Mouse (Mus musculus): ENCODE results near the gene Ehd1.
A peak's percentile ranks its signal among the peaks of the same experiment; 100 is the strongest.

Gene Ehd1

DNA sequence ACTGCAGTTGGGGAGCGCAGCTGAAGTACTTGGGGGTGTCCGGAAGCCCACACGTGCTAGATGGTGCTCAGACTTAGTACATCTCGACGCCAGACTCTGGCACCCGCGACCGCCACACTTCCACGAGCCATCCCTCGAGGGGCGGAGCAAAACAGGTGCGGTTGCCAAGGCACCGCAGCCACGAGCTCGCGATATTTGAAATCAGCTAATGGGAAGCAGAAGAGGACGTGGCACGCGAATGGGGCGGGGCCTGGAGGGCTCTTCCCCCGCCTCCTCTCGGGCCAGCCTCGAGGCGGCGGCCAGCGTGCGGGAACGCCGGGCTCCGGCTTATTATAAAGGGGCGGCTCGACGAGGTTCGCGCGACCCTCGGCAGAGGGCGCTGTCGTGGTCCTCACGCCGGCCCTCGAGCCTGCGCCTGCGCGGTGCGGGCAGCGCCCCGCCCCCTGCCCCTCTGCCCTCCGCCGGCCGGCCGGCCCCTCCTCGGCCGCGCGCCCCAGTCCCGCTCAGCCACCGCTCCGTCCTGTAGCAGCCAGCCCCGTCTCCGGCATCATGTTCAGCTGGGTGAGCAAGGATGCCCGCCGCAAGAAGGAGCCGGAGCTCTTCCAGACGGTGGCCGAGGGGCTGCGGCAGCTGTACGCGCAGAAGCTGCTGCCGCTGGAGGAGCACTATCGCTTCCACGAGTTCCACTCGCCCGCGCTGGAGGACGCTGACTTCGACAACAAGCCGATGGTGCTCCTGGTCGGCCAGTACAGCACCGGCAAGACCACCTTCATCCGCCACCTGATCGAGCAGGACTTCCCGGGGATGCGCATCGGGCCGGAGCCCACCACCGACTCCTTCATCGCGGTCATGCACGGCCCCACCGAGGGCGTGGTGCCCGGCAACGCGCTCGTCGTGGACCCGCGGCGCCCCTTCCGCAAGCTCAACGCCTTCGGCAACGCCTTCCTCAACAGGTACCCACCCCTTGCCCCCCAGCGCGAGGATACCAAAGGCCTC is at the start of gene Ehd1:
Gene Ehd1 (plus strand): TSS at position 300 of the 996 bp plus-strand sequence.
- peak; percentile 95 for DNase-seq (ENCODE audit: low read depth, low spot score)

- DNase-seq (ENCODE audit: low read depth, low spot score) = no peak
Measured at GRCm38 (mm10) chr19:6226763-6227162, 49.8 kb upstream of the Ehd1 start.

DNA sequence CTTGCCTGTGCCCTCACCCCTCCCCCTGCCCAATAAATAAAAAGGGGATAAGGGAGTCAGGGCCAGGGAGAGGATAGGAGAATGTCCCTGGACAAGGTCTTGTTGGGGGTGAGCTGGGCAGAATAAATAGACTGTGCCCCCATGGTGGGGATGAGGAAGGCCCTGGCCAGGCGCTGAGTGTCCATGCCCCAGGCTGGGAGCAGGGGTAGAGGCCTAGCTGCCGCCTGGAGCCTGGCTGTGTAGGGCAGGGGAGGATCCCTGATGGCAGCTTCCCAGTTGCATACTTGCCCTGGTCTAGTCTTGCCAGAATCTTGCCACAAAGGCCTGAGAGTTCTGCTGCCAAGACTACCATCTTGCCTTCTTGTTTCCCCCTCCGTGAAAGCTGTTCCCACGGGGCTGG is 48.7 kb upstream of the Ehd1 start:
- no peak for DNase-seq (ENCODE audit: low read depth, low spot score)

DNA sequence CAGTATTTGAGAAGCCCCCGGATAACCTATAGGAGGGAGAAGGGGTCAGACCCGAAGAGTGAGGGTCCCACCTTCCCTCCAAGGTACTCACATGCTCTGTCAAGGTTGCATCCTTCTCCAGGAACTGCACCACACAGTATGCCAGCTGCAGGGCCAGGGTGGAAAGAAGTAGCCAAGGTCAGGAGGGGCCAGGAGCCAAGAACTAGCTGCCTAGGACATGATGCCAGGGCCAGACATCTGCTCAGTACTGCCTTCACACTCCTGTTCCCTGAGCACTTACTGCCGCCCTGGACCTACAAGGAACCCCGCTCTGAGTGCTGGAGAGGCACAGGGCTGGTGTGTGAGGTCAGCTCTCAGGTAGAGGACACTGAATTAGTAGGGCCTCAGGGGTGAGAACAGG is 46.1 kb upstream of the Ehd1 start:
- DNase-seq (ENCODE audit: low read depth, low spot score) = no peak

GRCm38 (mm10) chr19:6231036-6231435 is 45.5 kb upstream of the Ehd1 start:
- DNase-seq (ENCODE audit: low read depth, low spot score) = no peak

DNA sequence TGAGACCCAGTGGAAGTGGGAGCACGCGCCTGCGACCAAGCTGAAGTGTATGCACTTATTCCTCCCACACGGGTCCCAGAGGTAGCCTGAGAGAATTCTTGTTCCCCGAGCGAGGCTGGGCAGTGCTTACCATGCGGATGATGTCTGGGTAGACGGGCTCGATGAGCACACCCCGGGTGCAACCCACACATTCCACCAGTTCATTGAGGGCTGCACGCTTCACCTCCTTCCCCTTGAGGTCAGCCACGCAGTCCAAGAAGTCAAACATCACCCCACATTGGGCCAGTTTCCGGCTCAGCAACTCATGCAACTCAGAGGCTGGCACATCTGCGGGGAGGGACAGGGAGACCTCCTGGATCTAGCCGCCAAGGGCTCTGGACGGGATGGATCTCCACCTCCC is 42.9 kb upstream of the Ehd1 start:
- DNase-seq (ENCODE audit: low read depth, low spot score) = no peak

DNA sequence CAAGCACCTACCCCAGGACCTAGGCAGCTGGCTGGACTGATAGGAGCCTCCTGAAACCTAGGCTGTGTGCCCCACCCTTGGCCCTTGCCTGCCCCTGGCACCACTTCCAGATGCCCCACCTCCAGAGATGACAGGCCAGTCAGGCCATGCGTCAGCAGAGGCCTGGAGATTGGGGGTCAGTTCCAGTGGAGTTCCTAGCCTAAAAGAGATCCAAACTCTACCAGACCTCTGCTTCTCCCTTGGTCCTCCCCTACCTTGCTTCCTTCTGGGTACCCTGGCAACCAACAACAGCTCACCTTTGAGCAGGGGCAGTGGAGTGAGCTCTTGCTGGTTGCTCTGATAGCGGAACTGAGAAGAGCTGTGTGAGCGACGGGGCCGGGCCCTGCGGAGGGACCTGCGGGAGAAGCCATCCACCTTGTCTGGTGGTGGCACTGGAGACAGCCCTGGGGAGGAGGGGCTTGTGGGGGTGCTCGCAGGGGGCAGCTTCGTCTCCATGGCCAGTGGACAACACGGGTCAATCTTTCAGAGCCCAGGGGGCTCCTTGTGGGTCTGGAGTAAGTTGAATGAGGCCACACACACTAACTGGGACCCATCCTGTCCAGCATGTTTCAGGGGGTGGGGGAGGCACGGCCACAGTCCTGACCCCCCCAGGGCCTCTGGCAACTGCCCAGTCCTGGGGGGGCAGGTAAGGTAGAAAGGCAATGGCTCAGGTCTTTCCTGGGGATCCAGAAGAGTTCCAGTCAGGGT is 42.0 kb upstream of the Ehd1 start:
- no peak for DNase-seq (ENCODE audit: low read depth, low spot score)

DNA sequence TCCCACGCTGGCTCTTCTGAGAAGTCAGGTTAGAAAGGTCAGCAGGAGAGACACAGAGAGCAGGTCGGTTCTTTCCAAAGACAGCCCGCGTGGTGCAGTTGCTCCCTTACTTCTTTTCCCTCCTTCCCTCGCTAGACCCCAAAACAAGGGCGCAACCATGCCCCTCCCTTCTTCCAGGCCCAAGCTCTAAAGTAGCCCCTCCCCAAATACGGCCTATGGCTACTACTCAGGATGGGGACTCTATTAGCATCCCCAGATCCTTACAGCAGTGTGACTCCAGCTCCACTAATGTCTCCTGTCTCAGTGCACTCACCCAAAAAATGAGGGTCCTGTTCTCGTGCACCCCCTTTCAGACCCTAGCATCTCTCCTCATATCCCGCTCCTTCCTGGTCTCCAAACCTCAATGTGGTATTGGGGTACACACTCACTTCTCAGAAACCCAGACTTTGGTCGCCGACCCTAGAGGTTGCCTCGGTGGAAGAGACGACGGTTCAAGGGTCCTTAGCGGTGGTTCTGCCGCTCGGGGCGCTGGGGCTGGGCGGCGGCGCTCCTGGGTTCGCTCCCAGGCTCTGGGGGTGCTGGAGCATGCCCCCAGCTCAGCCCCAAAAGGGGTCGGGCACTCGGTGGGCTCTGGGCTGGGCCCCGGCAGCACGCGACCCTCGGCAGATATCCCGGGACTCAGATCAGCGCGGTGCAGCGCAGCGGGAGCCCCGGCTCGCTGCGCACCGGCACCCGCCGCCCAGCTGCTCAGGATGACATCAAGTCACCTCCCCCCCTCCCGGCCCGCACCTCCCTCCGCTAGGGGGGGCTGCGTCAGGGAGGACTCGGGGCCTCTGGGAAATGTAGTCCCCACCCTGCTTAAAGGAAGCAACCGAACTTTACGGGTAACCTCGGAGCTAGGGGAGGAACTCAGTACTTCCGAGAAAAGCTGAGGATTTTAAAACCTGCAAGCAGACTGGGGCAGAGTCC is 41.2 kb upstream of the Ehd1 start, which contains the start of gene Ppp2r5b:
Gene Ppp2r5b (minus strand): TSS at position 789 of the 969 bp plus-strand sequence.
- DNase-seq (ENCODE audit: low read depth, low spot score) = peak; percentile 65

- no peak for DNase-seq (ENCODE audit: low read depth, low spot score)
Measured at GRCm38 (mm10) chr19:6236053-6236441, 40.5 kb upstream of the Ehd1 start.

- DNase-seq (ENCODE audit: low read depth, low spot score) = no peak
Measured at GRCm38 (mm10) chr19:6236842-6237241, 39.7 kb upstream of the Ehd1 start.

GRCm38 (mm10) chr19:6238740-6239139 is 37.8 kb upstream of the Ehd1 start:
- DNase-seq (ENCODE audit: low read depth, low spot score) = no peak

DNA sequence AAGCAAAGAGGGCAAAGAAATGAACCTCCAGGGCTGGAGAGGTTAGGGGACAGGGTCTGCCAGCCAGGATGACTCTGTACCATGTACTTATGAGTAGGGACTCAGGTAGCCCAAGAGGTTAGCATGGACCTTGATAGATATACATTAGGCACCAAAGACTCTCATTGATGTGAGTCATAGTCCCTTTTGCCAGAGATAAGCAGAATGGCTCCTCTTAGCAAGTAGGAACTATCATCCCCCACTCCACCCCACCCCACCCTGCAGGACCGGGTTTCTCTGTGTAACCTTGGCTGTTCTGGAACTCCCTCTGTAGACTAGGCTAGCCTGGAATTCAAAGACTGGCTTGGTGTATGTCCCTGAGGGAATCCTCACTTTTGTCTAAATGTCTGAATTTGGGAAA is 36.4 kb upstream of the Ehd1 start:
- no peak for DNase-seq (ENCODE audit: low read depth, low spot score)

- no peak for DNase-seq (ENCODE audit: low read depth, low spot score)
Measured at GRCm38 (mm10) chr19:6240725-6241124, 35.8 kb upstream of the Ehd1 start.

- DNase-seq (ENCODE audit: low read depth, low spot score) = peak; percentile 96
Measured at GRCm38 (mm10) chr19:6241274-6242107, 35.0 kb upstream of the Ehd1 start, which contains the start of gene Atg2a. TSS of gene Atg2a (plus strand) at chr19:6241668.

GRCm38 (mm10) chr19:6242281-6242680 is 34.2 kb upstream of the Ehd1 start:
- DNase-seq (ENCODE audit: low read depth, low spot score) = peak; percentile 60

DNA sequence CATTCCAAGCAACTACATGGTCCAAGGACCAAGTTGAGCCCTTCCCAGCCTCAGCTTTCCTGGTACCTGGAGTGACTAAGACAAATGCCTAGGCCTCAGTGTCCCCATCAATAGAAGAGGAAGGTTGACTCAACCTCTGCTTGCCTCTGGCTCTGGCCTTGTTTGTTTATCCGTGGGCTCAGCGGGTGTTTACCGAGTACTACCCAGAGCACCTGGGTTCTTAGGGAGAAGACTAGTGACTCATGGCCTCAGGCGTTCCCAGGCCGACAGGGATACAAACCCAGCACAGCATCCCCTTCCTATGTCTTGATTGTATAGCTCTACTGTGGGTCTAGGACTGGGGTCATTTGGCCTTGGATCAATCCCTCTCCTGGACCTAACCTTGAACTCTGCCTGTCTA is 33.3 kb upstream of the Ehd1 start:
- DNase-seq (ENCODE audit: low read depth, low spot score) = no peak

GRCm38 (mm10) chr19:6245806-6246205 is 30.7 kb upstream of the Ehd1 start:
- no peak for DNase-seq (ENCODE audit: low read depth, low spot score)

- no peak for DNase-seq (ENCODE audit: low read depth, low spot score)
Measured at GRCm38 (mm10) chr19:6247526-6248300, 28.8 kb upstream of the Ehd1 start.

GRCm38 (mm10) chr19:6253021-6253420 is 23.5 kb upstream of the Ehd1 start:
- no peak for DNase-seq (ENCODE audit: low read depth, low spot score)

GRCm38 (mm10) chr19:6260428-6260827 is 16.1 kb upstream of the Ehd1 start:
- no peak for DNase-seq (ENCODE audit: low read depth, low spot score)
